Mouse (Mus musculus): ENCODE results near the gene Psma7. TPM values are rescaled to one million over a fixed set of nuclear protein-coding genes. Genes with fewer than 3 reads are reported as not detected.

Gene Psma7
- total RNA-seq (2018; cell fraction: chromatin; rRNA removed): 100 to 1,000 TPM in 12 of 26 experiments, 10 to 100 TPM in 14; 15.7 to 175 (median 99.5) TPM
- 100 to 1,000 TPM; 118 to 262 (median 199) TPM for total RNA-seq (2018; cell fraction: cytosol; rRNA removed)
- 100 to 1,000 TPM in 5 of 26 experiments, 10 to 100 TPM in 21; 19.8 to 135 (median 74.6) TPM for total RNA-seq (2018; cell fraction: nucleus; rRNA removed)
- 143 to 206 TPM (median 153 TPM) in 3 replicates for polyA plus RNA-seq (2018)

- peak within 1 kb of the TSS; percentile 46 for H3K27ac ChIP-seq
- peak within 1 kb of the TSS; percentile 57 for H3K4me3 ChIP-seq (ENCODE audit: inconsistent target)
- peaks cover 68% of the 10 kb centered on the region for H3K79me2 ChIP-seq (ENCODE audit: inconsistent target)
- under 1% methylated on average over 78 of the region's 78 CpGs for WGBS (ENCODE audit: missing documents)
- H3K36me3 ChIP-seq (ENCODE audit: inconsistent target): peaks cover 17% of the 10 kb centered on the region
Observed at GRCm38 (mm10) chr2:180042256-180042857, at the start of gene Psma7, which contains the start of gene Ss18l1. TSS of gene Psma7 (minus strand) at chr2:180042433. TSS of gene Ss18l1 (plus strand) at chr2:180042509.

- Histone ChIP-seq H3K4me3 (ENCODE audit: inconsistent target) (no peak overlapping the region), H3K36me3 (ENCODE audit: inconsistent target) (no peaks in the 10 kb centered on the region), H3K27ac (no peak overlapping the region), H3K79me2 (ENCODE audit: inconsistent target) (no peaks in the 10 kb centered on the region)
- WGBS (ENCODE audit: missing documents): 80% methylated on average over 11 of the region's 11 CpGs
Observed at GRCm38 (mm10) chr2:180090285-180090684, 48.1 kb upstream of the Psma7 start.

- Histone ChIP-seq H3K4me3 (ENCODE audit: inconsistent target) (no peak overlapping the region), H3K27ac (no peak overlapping the region), H3K79me2 (ENCODE audit: inconsistent target) (no peaks in the 10 kb centered on the region), H3K36me3 (ENCODE audit: inconsistent target) (peaks cover 9% of the 10 kb centered on the region; the same call in 1 of the 2 replicates)
- WGBS (ENCODE audit: missing documents): 96% methylated on average over 4 of the region's 4 CpGs
Observed at GRCm38 (mm10) chr2:180087472-180087871, 45.2 kb upstream of the Psma7 start.

GRCm38 (mm10) chr2:180086637-180087027 lies 44.4 kb upstream of the Psma7 start:
- H3K36me3 ChIP-seq (ENCODE audit: inconsistent target): peaks cover 17% of the 10 kb centered on the region; the same call in 1 of the 2 replicates
- 91% methylated on average over 5 of the region's 5 CpGs for WGBS (ENCODE audit: missing documents)
- no peaks in the 10 kb centered on the region for H3K79me2 ChIP-seq (ENCODE audit: inconsistent target)

DNA sequence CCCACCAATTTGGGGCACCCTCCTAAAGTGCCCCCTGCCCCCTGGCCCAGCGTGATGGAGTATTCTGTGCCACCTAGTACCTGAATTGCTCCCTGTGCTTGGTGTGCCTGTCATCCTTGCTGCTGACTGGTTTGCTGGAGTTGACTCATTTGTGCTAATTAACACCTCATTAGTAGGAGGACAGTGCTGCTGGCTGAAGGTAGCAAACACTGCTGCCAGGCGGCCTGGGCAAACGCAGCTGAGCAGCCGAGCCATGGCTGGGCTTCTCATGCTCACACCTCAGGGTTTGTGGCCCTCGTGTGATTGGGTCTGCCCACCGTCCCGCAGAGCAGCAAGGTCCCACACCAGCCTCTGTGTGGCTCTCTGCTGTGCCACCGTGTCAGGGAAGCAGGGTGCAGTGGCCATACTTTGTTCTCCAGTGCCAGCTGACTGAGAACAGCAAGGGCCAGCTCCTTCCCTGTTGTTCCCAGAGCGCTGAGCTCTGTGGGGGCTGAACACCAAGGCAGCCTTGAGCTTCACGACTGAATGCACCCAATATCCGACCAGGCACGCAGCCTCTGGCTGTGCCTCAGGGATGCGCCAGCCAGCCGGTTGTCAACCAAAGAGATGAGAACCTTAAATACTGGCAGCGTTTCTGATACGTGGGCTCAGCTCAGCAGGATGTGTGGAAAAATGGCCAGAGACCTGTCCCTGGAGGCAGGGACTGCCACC lies 43.8 kb upstream of the Psma7 start:
- H3K27ac ChIP-seq: no peak overlapping the region
- peaks cover 17% of the 10 kb centered on the region; the same call in 1 of the 2 replicates for H3K36me3 ChIP-seq (ENCODE audit: inconsistent target)
- no peak overlapping the region for H3K4me3 ChIP-seq (ENCODE audit: inconsistent target)
- no peaks in the 10 kb centered on the region for H3K79me2 ChIP-seq (ENCODE audit: inconsistent target)
- 93% methylated on average over 15 of the region's 16 CpGs for WGBS (ENCODE audit: missing documents)

More at GRCm38 (mm10) chr2:180086637-180087027, 44.4 kb upstream of the Psma7 start:
- Histone ChIP-seq H3K27ac (no peak overlapping the region), H3K4me3 (ENCODE audit: inconsistent target) (no peak overlapping the region)

- peaks cover 17% of the 10 kb centered on the region; the same call in 1 of the 2 replicates for H3K36me3 ChIP-seq (ENCODE audit: inconsistent target)
- no peaks in the 10 kb centered on the region for H3K79me2 ChIP-seq (ENCODE audit: inconsistent target)
- H3K27ac ChIP-seq: no peak overlapping the region
- no peak overlapping the region for H3K4me3 ChIP-seq (ENCODE audit: inconsistent target)
- WGBS (ENCODE audit: missing documents): 82% methylated on average over 3 of the region's 3 CpGs
Observed at GRCm38 (mm10) chr2:180084565-180084964, 42.3 kb upstream of the Psma7 start.

DNA sequence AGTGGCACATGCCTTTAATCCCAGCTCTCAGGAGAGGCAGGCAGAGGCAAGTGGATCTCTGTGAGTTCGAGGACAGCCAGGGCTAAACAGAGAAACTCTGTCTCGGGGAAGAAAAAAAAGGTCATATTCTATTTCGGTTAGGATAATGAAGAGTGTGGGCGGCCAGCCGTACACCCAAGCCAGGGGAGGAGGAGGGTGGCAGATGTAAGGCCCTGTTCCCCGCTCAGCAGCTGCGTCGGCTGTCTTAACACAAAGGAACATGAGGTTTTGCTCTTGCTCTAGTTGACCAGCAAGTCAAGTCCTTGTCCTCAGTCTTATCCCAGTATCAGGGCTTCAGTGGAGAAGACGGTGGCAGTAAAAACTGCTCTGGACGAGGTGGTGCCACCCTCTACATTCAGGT lies 40.8 kb upstream of the Psma7 start:
- Histone ChIP-seq H3K79me2 (ENCODE audit: inconsistent target) (no peaks in the 10 kb centered on the region), H3K36me3 (ENCODE audit: inconsistent target) (peaks cover 17% of the 10 kb centered on the region; the same call in 1 of the 2 replicates), H3K27ac (no peak overlapping the region), H3K4me3 (ENCODE audit: inconsistent target) (no peak overlapping the region)
- WGBS (ENCODE audit: missing documents): 95% methylated on average over 10 of the region's 10 CpGs

DNA sequence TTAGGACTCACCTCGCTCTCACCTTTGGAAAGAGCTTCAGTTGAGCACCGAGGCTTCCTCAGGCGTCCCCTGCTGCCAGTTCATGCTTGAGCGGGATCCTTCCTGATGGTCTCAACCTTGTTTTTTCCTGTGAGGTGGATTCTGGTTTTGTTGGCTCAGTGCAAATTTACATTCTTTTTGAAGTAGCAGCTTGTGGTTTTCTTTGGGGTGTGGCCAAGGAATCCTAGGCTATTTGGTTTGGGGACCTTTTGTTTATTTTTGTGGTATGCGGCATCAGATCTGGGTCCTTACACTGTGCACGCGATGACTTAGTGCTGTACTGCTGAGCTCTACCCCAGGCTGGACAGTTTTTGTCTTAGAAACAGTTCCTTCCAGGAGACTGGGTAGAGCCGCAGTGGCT lies 38.4 kb upstream of the Psma7 start:
- Histone ChIP-seq H3K79me2 (ENCODE audit: inconsistent target) (no peaks in the 10 kb centered on the region), H3K4me3 (ENCODE audit: inconsistent target) (no peak overlapping the region), H3K27ac (no peak overlapping the region), H3K36me3 (ENCODE audit: inconsistent target) (peaks cover 20% of the 10 kb centered on the region; the same call in 1 of the 2 replicates)
- WGBS (ENCODE audit: missing documents): 94% methylated on average over 8 of the region's 8 CpGs

DNA sequence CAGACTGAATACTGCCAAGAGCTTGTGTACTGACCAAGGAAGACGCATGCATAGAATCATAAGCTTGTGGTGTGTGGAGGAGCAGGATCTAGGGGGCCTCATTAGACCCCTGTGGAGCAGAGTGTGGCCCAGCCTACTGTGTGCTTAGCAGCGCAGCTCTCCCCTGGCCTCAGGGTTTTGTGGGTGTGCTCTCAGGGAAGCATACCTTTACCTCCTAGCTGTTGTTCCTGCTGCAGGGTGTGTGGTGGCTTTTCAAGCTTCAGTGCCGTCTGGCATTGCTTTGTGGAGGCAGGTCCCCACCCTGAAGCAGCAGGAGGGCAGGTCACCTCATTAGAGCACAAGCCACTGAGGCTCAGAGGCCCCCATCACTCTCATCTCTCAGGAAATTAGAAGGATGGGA lies 35.4 kb upstream of the Psma7 start:
- H3K79me2 ChIP-seq (ENCODE audit: inconsistent target): no peaks in the 10 kb centered on the region
- H3K27ac ChIP-seq: no peak overlapping the region
- H3K4me3 ChIP-seq (ENCODE audit: inconsistent target): no peak overlapping the region
- peaks cover 12% of the 10 kb centered on the region; the same call in 1 of the 2 replicates for H3K36me3 ChIP-seq (ENCODE audit: inconsistent target)
- 93% methylated on average over 3 of the region's 3 CpGs for WGBS (ENCODE audit: missing documents)

- 78% methylated on average over 7 of the region's 7 CpGs for WGBS (ENCODE audit: missing documents)
- Histone ChIP-seq H3K79me2 (ENCODE audit: inconsistent target) (no peaks in the 10 kb centered on the region; the same call in 1 of the 2 replicates), H3K4me3 (ENCODE audit: inconsistent target) (no peak overlapping the region), H3K36me3 (ENCODE audit: inconsistent target) (0 out of 2 replicates have a peak, but pooled peaks cover 4% of the 10 kb centered on the region), H3K27ac (no peak overlapping the region)
Observed at GRCm38 (mm10) chr2:180072886-180073285, 30.7 kb upstream of the Psma7 start.

DNA sequence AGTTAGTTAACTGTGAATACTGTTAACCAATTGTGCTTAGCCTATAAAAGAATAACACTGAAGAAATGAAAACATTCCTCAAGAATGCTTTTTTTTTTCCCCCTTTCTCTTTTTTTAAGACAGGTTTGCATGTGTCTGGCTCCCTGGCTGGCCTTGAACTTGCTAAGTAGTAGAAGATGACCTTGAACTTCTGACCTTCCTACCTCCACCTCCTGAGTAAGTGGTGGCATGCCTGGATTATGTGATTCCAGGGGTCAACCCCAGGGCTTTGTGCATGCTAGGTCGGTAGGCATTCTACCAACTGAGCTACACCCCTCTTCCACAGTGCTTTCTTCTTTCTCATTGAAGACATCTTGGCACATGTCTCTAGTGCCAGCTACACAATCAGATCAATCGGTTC lies 29.4 kb upstream of the Psma7 start:
- H3K4me3 ChIP-seq (ENCODE audit: inconsistent target): no peak overlapping the region
- H3K27ac ChIP-seq: no peak overlapping the region
- WGBS (ENCODE audit: missing documents): 100% methylated on average over 2 of the region's 2 CpGs
- no peaks in the 10 kb centered on the region for H3K36me3 ChIP-seq (ENCODE audit: inconsistent target)
- no peaks in the 10 kb centered on the region; the same call in 1 of the 2 replicates for H3K79me2 ChIP-seq (ENCODE audit: inconsistent target)

GRCm38 (mm10) chr2:180070481-180071453 lies 28.5 kb upstream of the Psma7 start, which contains the start of gene Mtg2:
TSS of gene Mtg2 (plus strand) at chr2:180070588.
- Histone ChIP-seq H3K79me2 (ENCODE audit: inconsistent target) (no peaks in the 10 kb centered on the region; the same call in 1 of the 2 replicates), H3K36me3 (ENCODE audit: inconsistent target) (no peaks in the 10 kb centered on the region), H3K27ac (peak within 1 kb of the TSS; percentile 73), H3K4me3 (ENCODE audit: inconsistent target) (peak within 1 kb of the TSS; percentile 91)
- 9% methylated on average over 58 of the region's 58 CpGs for WGBS (ENCODE audit: missing documents)

DNA sequence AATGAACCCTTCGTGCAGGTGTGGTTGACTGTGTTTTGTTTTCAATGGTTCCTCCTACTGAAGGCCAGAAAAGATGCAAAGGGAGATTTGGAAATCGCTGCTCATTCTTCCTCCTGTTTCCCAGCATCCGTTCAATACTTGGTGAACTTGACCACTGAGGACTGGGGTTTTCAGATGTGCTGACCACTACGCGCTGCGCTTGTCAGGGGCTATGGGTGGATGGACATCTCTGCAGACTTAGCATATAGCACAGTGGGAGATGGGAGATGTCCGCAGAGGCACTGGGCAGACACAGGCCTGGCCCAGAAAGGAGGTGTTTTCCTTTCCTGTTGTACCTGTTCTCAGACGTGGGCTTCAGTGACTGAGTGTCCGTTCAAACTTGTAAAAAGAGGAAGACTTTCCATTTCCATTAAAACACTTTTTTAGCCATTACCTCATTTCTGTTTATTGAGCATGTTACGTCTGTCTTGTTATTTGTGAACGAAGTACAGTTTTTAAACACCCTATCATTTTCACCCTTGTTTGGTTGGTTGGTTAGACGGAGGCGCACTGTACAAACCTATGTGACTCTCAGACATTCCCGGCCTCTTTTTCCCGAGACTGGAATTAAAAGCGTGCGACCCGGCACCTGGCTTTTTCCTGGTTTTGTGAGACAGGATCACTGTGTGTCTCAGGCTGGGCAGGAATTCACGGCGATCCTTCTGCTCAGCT lies 27.7 kb upstream of the Psma7 start:
- Histone ChIP-seq H3K36me3 (ENCODE audit: inconsistent target) (no peaks in the 10 kb centered on the region), H3K79me2 (ENCODE audit: inconsistent target) (no peaks in the 10 kb centered on the region; the same call in 1 of the 2 replicates), H3K27ac (peak overlapping the region; percentile 73), H3K4me3 (ENCODE audit: inconsistent target) (peak overlapping the region; percentile 91)
- WGBS (ENCODE audit: missing documents): 28% methylated on average over 20 of the region's 20 CpGs
